Mouse (Mus musculus) olfactory bulb, adult 2 months (tissue): Measurements from ENCODE around the gene Atp7b. TPM values are rescaled to one million over a fixed set of nuclear protein-coding genes. Genes with fewer than 3 reads are reported as not detected.

Experiments used
- H3K27ac ChIP-seq: fragments of 200-500 bp; 2 replicates; pipeline ENCODE4 v1.5.1; 2012; ENCODE audit warnings: low read depth, low read length; ENCODE audit not compliant: insufficient read depth
- H3K4me1 ChIP-seq: fragments of 200-500 bp; 2 replicates; pipeline ENCODE4 v1.6.1; 2012; ENCODE audit warnings: low read length; ENCODE audit not compliant: control insufficient read depth, insufficient read depth
- H3K4me3 ChIP-seq: fragments of 200-500 bp; 2 replicates; pipeline ENCODE4 v1.5.1; 2012; ENCODE audit warnings: mild to moderate bottlenecking, low read depth, low read length, moderate library complexity; ENCODE audit not compliant: insufficient read depth
- CTCF ChIP-seq: fragments of 200-500 bp; IDR thresholded peaks from 2 replicates; pipeline ENCODE4 v1.5.1; 2012; ENCODE audit warnings: low read depth, mild to moderate bottlenecking, low read length, moderate library complexity; ENCODE audit not compliant: insufficient read depth
- POLR2A ChIP-seq: fragments of 200-500 bp; IDR thresholded peaks from 2 replicates; pipeline ENCODE4 v1.6.1; 2012; ENCODE audit warnings: mild to moderate bottlenecking, low read depth, low read length, moderate library complexity; ENCODE audit not compliant: insufficient read depth
- WGBS: fragments of 180-500 bp; shearing (Covaris S2); methylation state at CpG from one replicate; pipeline ENCODE4 v1.1.7; 2018; 5-methylcytosine and 5-hydroxymethylcytosine counted together
- polyA plus RNA-seq: library from polyadenylated mRNA; stranded (reverse); fragments of >200 nt; gene quantifications from 2 replicates; pipeline ENCODE4 v1.2.4, GENCODE M21; 2012; ENCODE audit warnings: low replicate concordance; ENCODE audit not compliant: missing spikeins, insufficient read depth, insufficient read length

Atp7b gene
- polyA plus RNA-seq, 1 experiment, result not detected

DNA sequence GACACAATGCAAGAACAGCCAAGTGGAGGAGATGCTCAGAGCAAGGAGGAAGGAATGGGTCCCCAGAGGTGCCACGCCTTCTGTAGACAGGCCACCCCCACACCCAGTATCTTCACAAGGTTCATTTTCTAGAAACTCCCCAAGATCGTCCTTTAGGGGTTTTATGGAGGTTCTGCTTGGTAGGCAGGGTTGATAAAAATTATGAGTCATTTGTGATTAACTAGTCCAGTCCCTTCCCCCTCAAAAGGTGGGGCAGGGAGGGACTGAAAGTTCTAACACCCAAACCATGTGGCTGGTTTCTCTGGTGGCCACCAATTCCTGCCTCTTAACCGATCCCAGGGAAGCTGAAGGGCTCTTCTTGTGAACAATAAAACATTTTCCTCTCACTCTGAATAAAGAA, 3.3 kb downstream of the Atp7b start:
- Histone ChIP-seq H3K27ac (no peak overlapping the region), H3K4me1 (peaks cover 4% of the 10 kb centered on the region), H3K4me3 (no peak overlapping the region)
- WGBS, result 85% methylated on average over 3 of the region's 3 CpGs
- TF ChIP-seq POLR2A (no peak), CTCF (no peak)

GRCm38 (mm10) chr8:22055492-22055877, 4.6 kb downstream of the Atp7b start:
- WGBS, result 97% methylated on average over 2 of the region's 2 CpGs
- H3K4me1 ChIP-seq, result peaks cover 4% of the 10 kb centered on the region
- no peak for TF ChIP-seq CTCF
- TF ChIP-seq POLR2A, result no peak
- no peak overlapping the region for H3K27ac ChIP-seq
- no peak overlapping the region for H3K4me3 ChIP-seq

DNA sequence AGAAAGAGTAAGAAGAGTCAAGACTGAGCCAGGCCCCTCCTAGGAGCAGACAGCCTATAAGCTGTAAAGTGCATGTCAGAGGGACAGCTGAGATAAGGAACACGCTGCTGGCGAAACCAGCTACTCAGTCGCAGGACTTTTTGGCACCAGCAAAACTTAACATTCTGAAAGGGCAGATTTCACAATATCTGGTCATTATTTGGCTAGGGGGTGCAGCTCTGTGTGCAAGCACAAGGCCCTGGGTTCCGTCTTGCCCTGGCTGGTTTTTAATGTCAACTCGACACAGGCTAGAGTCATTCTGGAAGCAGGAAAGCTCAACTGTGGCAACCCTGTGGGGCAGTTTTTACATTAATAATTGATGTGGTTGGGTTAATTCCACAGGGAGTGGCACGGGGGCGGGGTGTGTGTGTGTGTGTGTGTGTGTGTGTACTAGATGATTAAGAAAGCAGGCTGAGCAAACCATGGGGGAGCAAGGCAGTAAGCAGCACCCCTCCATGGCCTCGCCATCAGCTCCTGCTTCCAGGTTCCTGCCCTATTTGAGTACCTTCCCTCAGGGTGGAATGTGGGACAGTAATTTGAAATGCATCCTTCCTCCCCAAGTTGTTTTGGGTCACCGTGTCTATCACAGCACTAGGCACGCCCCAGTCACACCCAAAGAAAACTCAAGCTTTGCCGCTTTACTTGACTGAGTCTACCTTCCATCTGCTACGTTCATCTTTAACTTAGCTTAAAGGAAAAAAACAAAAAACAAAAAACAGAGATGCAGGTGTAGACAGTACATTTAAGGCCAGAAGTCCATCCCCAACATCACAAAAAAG, 5.2 kb downstream of the Atp7b start:
- H3K4me3 ChIP-seq, result no peak overlapping the region
- 86% methylated on average over 12 of the region's 12 CpGs for WGBS

GRCm38 (mm10) chr8:22047699-22048464, 12.2 kb downstream of the Atp7b start:
- 21% methylated on average over 2 of the region's 2 CpGs for WGBS
- H3K27ac ChIP-seq, result no peak overlapping the region
- H3K4me1 ChIP-seq, result no peaks in the 10 kb centered on the region
- H3K4me3 ChIP-seq, result no peak overlapping the region
- TF ChIP-seq POLR2A (no peak), CTCF (no peak)

More for the DNA sequence above, 5.2 kb downstream of the Atp7b start:
- Histone ChIP-seq H3K4me1 (peaks cover 3% of the 10 kb centered on the region), H3K27ac (no peak overlapping the region)
- TF ChIP-seq POLR2A, result no peak
- TF ChIP-seq CTCF, result no peak

DNA sequence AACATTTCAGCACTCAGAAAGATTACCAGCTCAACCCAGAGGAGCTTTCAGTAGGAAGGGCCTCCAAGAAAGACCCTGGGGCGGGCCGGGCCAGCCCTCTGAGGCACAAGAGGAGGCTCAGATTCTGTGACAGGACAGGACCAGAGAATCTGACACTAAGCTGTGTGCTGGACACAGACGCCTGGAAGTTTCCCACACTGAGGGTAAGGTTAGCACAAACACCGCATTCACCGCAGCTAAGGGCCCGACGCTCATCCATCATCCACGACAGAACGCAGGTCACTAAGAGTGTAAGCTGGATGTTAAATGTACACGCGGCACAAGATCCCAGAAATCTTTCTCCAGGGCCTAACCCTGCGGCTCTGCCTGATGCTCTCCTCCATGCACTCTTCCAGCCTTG, 16.4 kb downstream of the Atp7b start:
- 76% methylated on average over 12 of the region's 12 CpGs for WGBS
- TF ChIP-seq CTCF (no peak), POLR2A (no peak)
- peaks cover 5% of the 10 kb centered on the region; the same call in 1 of the 2 replicates for H3K4me1 ChIP-seq
- no peak overlapping the region for H3K27ac ChIP-seq
- no peak overlapping the region for H3K4me3 ChIP-seq

DNA sequence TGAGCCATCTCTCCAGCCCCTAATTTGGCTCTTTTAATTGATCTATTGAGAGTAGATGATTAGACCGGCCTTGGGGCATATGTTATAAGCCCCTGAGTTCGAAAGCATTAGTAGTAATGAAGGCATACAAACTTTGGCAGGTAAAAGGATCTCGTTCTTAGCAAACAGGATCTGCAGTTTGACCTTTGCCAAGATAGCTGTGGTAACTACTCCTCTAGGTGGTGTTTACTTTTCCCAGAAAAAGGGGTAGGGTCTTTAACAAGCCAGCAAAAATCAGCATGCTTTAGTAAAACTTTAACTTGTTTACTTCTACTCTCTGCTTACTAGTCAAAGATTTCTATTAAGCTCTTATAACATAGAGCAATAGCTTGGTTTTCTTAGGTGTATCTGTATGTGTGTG, 17.6 kb downstream of the Atp7b start:
- H3K4me3 ChIP-seq, result no peak overlapping the region
- peaks cover 5% of the 10 kb centered on the region; the same call in 1 of the 2 replicates for H3K4me1 ChIP-seq
- TF ChIP-seq POLR2A (no peak), CTCF (no peak)
- H3K27ac ChIP-seq, result no peak overlapping the region
- WGBS, result 81% methylated on average over 3 of the region's 3 CpGs

DNA sequence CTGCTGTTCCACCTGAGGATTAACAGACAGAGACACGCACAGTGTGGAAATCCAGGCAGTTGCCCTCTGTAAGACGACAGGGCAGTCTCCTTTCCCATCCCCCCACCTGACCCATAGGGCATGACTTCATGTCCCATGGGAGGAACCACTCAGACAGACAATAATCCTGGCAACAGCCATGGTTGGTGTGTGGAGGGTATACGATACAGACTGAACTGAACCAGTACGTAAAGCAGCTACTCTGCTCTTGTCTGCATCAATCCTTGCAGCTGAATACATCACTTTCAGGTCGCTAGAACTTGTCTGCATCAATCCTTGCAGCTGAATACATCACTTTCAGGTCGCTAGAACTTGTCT, 20.0 kb downstream of the Atp7b start:
- WGBS, result 44% methylated on average over 6 of the region's 6 CpGs
- Histone ChIP-seq H3K27ac (no peak overlapping the region), H3K4me1 (peaks cover 5% of the 10 kb centered on the region; the same call in 1 of the 2 replicates), H3K4me3 (no peak overlapping the region)
- no peak for TF ChIP-seq POLR2A
- no peak for TF ChIP-seq CTCF

DNA sequence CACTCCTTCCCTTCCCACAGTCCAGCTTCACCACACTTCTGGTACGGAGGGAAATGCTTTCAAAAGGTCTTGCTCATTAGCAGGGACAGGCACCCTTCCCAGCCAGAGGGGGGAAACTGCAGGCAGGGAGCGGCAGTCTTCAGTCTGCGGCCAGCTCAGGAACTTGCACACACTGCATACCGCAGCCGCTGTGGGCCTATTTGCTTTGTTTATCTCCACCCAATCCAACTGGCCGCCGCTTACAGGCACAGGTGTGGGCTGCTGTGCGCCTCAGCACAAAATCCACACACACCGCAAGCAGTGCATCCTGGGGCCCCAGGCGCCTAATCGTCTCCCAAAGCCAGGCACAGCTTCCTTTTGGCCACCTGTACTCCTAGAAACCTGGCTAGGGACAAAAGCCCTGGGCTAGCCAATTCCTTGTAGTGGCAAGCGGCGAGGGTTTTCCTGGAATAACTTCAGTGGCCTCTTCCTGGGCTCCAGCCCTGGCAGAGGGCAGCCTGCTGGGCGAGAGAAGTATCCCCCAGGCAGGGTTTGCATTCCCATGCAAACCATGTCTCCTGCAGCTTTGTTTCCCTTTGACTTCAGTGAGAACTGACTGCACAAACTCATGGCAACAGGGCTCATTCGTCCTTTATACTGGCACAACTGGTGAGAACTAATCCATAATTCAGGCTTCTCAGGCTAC, 20.5 kb downstream of the Atp7b start:
- peaks cover 5% of the 10 kb centered on the region; the same call in 1 of the 2 replicates for H3K4me1 ChIP-seq
- WGBS, result 14% methylated on average over 15 of the region's 15 CpGs
- no peak overlapping the region for H3K4me3 ChIP-seq
- H3K27ac ChIP-seq, result no peak overlapping the region
- TF ChIP-seq POLR2A (no peak), CTCF (no peak)
